Mouse (Mus musculus) retina, embryonic 14.5 days (tissue): ENCODE results near the gene Cc2d2a.

Experiments used
- DNase-seq: peaks from one replicate; pipeline ENCODE4 v3.0.0-alpha.2; 2015; ENCODE audit warnings: low spot score

The Cc2d2a gene

DNA sequence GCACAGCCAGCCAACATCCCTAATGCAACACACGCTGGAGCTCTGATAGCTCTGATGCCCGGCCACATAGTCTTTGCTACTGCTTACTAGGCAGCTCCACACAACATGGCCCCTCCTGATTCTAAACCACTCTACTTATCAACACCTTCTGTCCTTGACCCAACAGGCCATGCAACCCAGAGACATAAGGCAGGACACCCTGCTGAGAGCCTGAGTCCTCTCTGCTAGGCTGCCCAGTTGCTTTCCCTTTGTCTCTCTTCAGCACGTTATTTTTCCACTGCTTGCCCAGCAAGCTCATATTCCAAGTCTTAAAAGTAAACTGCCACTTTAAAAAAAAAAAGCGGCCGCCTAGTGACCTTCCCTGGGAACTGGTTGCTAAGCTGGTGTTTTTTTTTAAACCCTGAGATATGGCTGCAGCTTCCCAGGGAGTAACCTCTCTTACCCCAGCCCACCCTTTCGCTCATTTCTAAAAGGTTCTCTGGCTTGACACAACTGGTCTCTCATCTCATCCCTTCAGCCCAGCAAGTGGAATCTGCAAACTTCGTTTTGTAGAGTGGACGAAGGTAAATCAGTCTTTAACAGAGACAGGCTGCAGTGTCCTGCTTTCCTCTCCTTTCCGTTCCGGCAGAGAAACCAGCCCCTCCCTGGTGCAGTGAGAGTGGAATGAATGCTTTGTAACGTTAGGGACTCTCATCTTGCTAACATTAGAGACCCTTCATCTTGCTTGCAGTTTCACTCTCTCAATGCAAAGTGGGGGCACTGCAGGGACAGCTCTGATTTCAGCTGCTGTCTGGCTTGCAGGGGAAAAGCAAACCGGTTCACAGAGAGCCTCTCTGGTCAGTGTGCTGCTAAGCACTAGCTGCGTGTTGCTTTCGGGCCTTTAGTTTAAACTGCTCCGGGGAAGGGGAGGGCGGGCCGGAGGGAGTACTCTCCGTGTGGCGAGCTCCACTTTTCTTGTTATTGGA, at the start of gene Cc2d2a:
Gene Cc2d2a (plus strand): TSS at position 350 of the 965 bp plus-strand sequence.
- peak; percentile 81 for DNase-seq

DNA sequence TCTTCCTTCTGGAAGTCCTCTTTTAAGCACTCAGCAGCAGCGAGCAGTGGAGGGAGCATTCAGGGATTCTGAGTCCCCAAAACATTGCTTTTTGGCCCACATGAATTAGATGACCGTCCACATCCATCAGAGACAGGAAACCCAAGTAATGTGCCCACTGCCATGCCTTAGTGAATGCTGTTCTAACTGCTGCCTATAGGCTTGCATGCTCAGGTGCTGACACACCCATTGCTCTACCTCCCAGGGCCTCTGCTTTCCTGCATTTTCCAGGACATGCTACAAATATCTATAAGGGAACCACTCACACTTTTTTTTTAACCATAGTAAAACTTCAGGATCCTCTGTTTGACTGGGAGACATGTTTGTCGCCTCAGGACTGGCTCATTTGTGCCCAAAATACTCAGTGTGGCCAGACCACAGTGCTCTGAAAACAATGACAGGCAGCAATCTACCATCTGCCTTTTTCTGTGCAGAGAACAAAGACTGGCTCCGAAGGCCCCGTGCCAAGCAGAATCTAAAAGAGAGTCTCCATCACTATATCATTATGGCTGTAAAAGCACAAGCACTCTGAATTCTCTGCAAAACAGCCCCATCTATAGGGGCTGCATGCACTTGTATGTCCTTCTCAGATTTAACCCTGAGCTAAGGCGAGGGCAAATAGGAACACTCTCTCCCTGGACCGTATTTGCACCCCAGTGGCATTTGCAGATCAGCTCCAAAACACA, 40.4 kb upstream of the Cc2d2a start:
- DNase-seq = no peak

- DNase-seq = no peak
Measured at GRCm38 (mm10) chr5:43625407-43625806, 36.7 kb upstream of the Cc2d2a start.

- no peak for DNase-seq
Measured at GRCm38 (mm10) chr5:43634071-43634601, 28.0 kb upstream of the Cc2d2a start.

GRCm38 (mm10) chr5:43634602-43635081, 27.5 kb upstream of the Cc2d2a start:
- DNase-seq = peak; percentile 67

- no peak for DNase-seq
Measured at GRCm38 (mm10) chr5:43645020-43645419, 17.1 kb upstream of the Cc2d2a start.

GRCm38 (mm10) chr5:43647098-43647774, 14.9 kb upstream of the Cc2d2a start:
- no peak for DNase-seq

DNA sequence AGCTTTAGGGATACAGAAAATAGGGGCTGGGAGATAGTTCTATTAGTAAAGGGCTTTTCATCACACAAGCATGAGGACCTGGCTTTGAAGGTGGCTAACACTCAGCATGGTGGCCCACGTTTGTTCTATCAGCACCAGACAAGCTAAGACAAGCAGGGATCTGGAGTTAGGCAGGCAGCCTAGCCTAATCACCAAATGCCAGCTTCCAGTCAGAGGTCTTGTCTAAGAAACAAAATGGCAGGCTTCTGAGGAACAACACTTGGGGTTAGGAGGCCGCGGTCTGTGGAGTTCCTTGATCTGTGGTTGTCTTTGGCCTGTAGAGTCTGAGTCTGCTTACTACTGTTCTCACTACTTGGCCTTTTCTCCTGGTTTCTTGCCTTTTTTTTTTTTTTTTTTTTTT, 648 bp upstream of the Cc2d2a start:
- DNase-seq = no peak

GRCm38 (mm10) chr5:43663531-43663930, 1.4 kb downstream of the Cc2d2a start:
- no peak for DNase-seq

DNA sequence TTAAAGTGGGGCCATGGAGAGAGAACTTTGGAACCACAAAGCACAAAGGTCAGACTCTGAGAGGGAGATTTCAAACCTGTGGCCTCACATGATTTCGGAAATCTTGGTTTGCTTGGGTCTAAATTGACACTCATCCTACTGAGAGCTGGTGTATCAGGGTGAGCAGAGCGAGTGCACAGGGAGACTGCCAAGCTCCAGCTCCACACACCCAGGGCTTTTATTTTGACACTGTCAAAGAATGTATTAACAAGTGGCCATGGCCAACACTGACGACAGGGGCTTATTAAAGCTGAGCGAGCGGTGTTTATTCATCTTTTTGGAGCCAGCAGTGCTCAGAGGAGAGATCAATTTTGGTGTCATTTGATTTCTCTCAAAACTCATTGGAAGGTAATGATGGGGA, 3.0 kb downstream of the Cc2d2a start:
- DNase-seq = peak; percentile 62

- DNase-seq = no peak
Measured at GRCm38 (mm10) chr5:43669118-43669645, 7.0 kb downstream of the Cc2d2a start.

DNA sequence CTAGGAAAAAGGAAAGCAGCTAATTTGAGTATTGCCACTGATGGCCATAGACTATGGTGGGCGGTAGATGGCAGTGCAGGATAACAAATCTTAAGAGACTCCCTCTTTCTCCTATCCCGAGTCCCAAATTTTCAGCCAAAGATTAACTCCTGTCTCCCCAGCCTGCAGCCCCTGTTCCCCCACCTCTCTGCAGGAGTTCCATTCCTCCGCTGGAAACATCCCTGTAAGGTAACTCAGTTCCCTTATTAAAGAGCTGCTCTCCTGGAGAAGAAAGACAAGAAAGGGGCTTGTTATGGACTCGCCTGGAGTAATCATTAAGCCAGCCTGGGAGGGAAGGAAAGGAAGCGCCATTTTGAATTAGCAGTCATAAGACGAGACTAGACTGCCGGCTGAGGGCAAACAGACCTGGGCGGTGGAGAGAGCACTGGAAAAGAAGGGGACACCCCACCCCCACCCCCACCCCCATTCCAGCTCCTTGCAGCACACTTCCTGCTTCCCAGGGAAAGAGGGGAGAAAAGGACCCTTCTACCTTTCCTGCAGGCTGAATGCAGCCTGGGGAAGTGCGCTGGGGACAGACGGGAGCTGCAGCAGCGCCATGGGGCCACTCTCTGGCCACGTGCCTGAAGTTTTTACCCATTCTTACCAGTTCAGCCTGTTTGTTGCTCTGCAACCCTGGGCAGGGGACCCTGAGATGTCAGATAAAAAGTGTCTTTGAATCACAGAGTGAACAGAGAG, 10.2 kb downstream of the Cc2d2a start:
- DNase-seq = peak; percentile 92

- peak; percentile 8 for DNase-seq
Measured at GRCm38 (mm10) chr5:43673083-43673482, 10.9 kb downstream of the Cc2d2a start.

DNA sequence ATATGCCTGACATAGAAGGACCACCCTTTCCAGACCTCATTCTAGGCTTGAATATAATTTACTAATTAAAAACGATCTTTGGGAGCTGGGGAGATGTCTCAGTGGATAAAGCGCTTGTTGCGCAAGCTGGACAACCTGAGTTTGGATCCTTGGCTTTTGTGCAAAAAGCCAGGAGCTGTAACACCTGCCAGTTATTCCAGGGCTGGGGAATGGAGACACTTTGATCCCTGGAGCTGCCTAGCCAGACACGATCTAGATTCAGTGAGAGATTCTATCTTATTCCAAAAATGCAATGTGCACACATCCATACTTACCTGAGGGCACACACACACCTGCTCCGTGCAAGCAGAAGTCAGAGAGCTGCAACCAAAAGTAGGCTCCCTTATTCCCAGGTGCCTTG, 23.3 kb downstream of the Cc2d2a start:
- no peak for DNase-seq

DNA sequence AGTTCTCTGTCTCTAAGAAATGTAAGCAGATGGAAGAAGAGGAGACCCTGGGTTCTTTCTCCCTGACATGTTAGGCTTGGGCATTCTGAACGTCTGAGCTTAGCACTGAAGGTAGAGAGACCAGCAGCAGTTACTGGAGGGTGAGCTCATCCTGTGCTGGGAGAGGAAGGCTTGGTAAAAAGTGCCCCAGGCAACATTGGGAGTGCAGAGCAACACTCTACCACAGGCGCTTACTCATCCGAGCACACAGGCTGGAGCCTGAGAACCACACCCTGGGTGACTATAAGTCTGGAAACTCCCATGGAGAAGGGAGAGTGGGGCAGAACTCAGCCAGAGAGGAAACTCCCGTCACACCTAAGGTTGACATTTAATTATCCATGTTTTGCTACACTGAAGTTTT, 30.3 kb downstream of the Cc2d2a start:
- DNase-seq = no peak

GRCm38 (mm10) chr5:43697133-43697532, 35.0 kb downstream of the Cc2d2a start:
- no peak for DNase-seq

DNA sequence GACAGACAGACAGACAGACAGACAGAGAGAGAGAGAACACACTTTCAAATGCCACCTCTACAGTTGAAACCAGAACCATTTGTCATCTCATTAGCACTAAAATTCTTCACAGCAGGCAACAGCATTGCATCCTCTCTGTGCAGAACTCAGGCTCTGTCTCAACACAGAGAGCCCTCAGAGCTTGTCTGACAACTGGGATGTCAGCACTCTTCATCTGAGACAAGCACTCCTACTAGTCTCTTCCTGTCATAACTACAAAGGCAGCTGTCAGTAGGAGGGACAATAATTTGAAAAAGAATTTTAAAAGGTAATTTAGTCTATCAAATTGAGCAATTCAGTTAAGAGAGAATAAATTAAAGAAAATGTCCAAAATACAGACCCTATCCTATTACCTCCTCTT, 37.1 kb downstream of the Cc2d2a start:
- DNase-seq = no peak

- DNase-seq = no peak
Measured at GRCm38 (mm10) chr5:43721538-43722451, 59.6 kb downstream of the Cc2d2a start.

GRCm38 (mm10) chr5:43722452-43722783, 60.3 kb downstream of the Cc2d2a start:
- no peak for DNase-seq

GRCm38 (mm10) chr5:43723830-43724229, 61.7 kb downstream of the Cc2d2a start:
- DNase-seq = no peak
